ENCODE assay signal across 25 mouse cellular contexts in the genomic region with DNA sequence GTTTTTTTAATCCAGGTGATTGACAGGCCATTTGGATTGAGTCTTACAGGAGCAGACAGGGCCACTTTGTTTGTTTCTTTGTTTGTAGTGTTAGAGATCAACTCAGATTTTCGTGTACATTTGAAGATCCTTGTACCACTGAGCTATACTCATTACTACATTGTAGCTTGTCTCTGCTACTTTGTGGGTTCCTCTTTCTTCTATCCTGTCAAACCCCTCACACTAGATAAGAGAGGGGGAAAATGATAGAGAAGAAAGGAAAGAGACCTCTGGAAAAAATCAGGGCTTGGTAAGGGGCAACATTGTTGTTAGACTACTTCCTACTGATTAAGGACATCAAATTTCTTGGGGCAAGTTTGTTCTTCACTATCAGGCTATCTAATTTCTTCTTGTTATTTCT.
"Had no signal": no experiment of that assay in that cellular context is flagged by ENCODE, and none has a peak within 500 bp of the region (broad histone marks: within the 10 kb centered on the region; RNA-seq: fewer than 3 reads in every experiment).

No protein-coding gene starts in this region.

- H3K4me1 ChIP-seq: embryonic facial prominence, embryonic 10.5 days; embryonic facial prominence, embryonic 12.5 days; embryonic facial prominence, embryonic 13.5 days; embryonic facial prominence, embryonic 15.5 days; forebrain, embryonic 10.5 days; forebrain, embryonic 12.5 days; forebrain, embryonic 13.5 days; forebrain, embryonic 15.5 days had no signal

- H3K36me3 ChIP-seq: embryonic facial prominence, embryonic 10.5 days; embryonic facial prominence, embryonic 12.5 days; embryonic facial prominence, embryonic 13.5 days; embryonic facial prominence, embryonic 15.5 days; forebrain, embryonic 10.5 days; forebrain, embryonic 12.5 days; forebrain, embryonic 15.5 days had no signal

- H3K9me3 ChIP-seq: embryonic facial prominence, embryonic 10.5 days; embryonic facial prominence, embryonic 12.5 days; embryonic facial prominence, embryonic 13.5 days; embryonic facial prominence, embryonic 15.5 days; forebrain, embryonic 10.5 days; forebrain, embryonic 12.5 days; forebrain, embryonic 13.5 days; forebrain, embryonic 15.5 days had no signal

- H3K9ac ChIP-seq: embryonic facial prominence, embryonic 12.5 days; embryonic facial prominence, embryonic 13.5 days; embryonic facial prominence, embryonic 15.5 days; forebrain, embryonic 12.5 days; forebrain, embryonic 13.5 days; forebrain, embryonic 15.5 days; forebrain, postnatal 0 days had no signal

- H3K27ac ChIP-seq: embryonic facial prominence, embryonic 10.5 days; embryonic facial prominence, embryonic 12.5 days; embryonic facial prominence, embryonic 13.5 days; embryonic facial prominence, embryonic 15.5 days; forebrain, embryonic 10.5 days; forebrain, embryonic 12.5 days; forebrain, embryonic 13.5 days; forebrain, embryonic 15.5 days; gastrocnemius, adult 2 months; heart, adult 2 months had no signal

- H3K4me3 ChIP-seq: embryonic facial prominence, embryonic 10.5 days; embryonic facial prominence, embryonic 12.5 days; embryonic facial prominence, embryonic 13.5 days; embryonic facial prominence, embryonic 15.5 days; erythroblast, embryonic 14.5 days; forebrain, embryonic 10.5 days; forebrain, embryonic 12.5 days; forebrain, embryonic 13.5 days; forebrain, embryonic 15.5 days; gastrocnemius, adult 2 months; heart, adult 2 months had no signal

- H3K27me3 ChIP-seq: embryonic facial prominence, embryonic 12.5 days; embryonic facial prominence, embryonic 13.5 days; embryonic facial prominence, embryonic 15.5 days; forebrain, embryonic 12.5 days; forebrain, embryonic 13.5 days; forebrain, embryonic 15.5 days had no signal

- DNase-seq: cerebellum, adult 9-10 months; cerebellum, adult 9-11 months; cerebellum, postnatal 10 days; cerebellum, postnatal 14 days; cerebellum, postnatal 25 days; cerebellum, postnatal 36 days; embryo, embryonic 11 days; forebrain, postnatal 0 days; gastrocnemius, adult 2 months; gastrocnemius, postnatal 10 days; gastrocnemius, postnatal 14 days; gastrocnemius, postnatal 25 days; gastrocnemius, postnatal 36 days; heart, adult 11 months; heart, adult 18-20 months; heart, adult 2 months had no signal
